Mouse (Mus musculus) mesoderm, embryonic 11.5 days (tissue): ENCODE data around the gene Gm15557.
"Not testable (repeated sequence)": the region's sequence is repeated elsewhere in the genome, so short reads cannot be mapped to it uniquely, and the experiment has no call there.

ENCODE experiments used
- DNase-seq: peaks from one replicate; pipeline ENCODE4 v3.0.0-alpha.2; 2012; ENCODE audit warnings: low read depth, low spot score

Gm15557 gene

GRCm38 (mm10) chr2:155940681-155941080 is at the start of gene Gm15557:
Gene Gm15557, plus strand, starts transcription at chr2:155940728.
- no peak for DNase-seq

- DNase-seq, result no peak
Observed at GRCm38 (mm10) chr2:155894307-155895045, 46.1 kb upstream of the Gm15557 start.

- no peak for DNase-seq
Observed at GRCm38 (mm10) chr2:155895046-155895735, 45.3 kb upstream of the Gm15557 start.

- DNase-seq, result no peak
Observed at GRCm38 (mm10) chr2:155902989-155903631, 37.4 kb upstream of the Gm15557 start.

- no peak for DNase-seq
Observed at GRCm38 (mm10) chr2:155903632-155904008, 36.9 kb upstream of the Gm15557 start.

- no peak for DNase-seq
Observed at GRCm38 (mm10) chr2:155914684-155915083, 25.8 kb upstream of the Gm15557 start.

- DNase-seq, result no peak
Observed at GRCm38 (mm10) chr2:155923143-155923542, 17.4 kb upstream of the Gm15557 start.

GRCm38 (mm10) chr2:155925213-155925612 is 15.3 kb upstream of the Gm15557 start:
- not testable (repeated sequence) for DNase-seq

- DNase-seq, result no peak
Observed at GRCm38 (mm10) chr2:155928711-155929345, 11.7 kb upstream of the Gm15557 start.

GRCm38 (mm10) chr2:155929531-155930442 is 10.7 kb upstream of the Gm15557 start, which contains the start of gene Uqcc1:
Gene Uqcc1, minus strand, starts transcription at chr2:155930310.
- DNase-seq, result peak; percentile 92

GRCm38 (mm10) chr2:155939897-155940529 is 515 bp upstream of the Gm15557 start:
- DNase-seq, result no peak

GRCm38 (mm10) chr2:155941697-155942442 is 1.3 kb downstream of the Gm15557 start:
- DNase-seq, result no peak

GRCm38 (mm10) chr2:155943463-155943862 is 2.9 kb downstream of the Gm15557 start:
- DNase-seq, result peak; percentile 45

- DNase-seq, result no peak
Observed at GRCm38 (mm10) chr2:155944685-155945084, 4.2 kb downstream of the Gm15557 start.

- no peak for DNase-seq
Observed at GRCm38 (mm10) chr2:155945124-155945523, 4.6 kb downstream of the Gm15557 start, which contains the start of gene Gdf5. Gene Gdf5, minus strand, starts transcription at chr2:155945367.

- no peak for DNase-seq
Observed at GRCm38 (mm10) chr2:155945580-155945979, 5.1 kb downstream of the Gm15557 start.

GRCm38 (mm10) chr2:155946069-155946468 is 5.5 kb downstream of the Gm15557 start:
- peak; percentile 82 for DNase-seq

GRCm38 (mm10) chr2:155946499-155946898 is 6.0 kb downstream of the Gm15557 start:
- no peak for DNase-seq

GRCm38 (mm10) chr2:155947390-155948002 is 7.0 kb downstream of the Gm15557 start:
- DNase-seq, result no peak
